Mouse (Mus musculus) thymus, postnatal 36 days (tissue): ENCODE data around the gene Rbfox1.

Source experiments
- DNase-seq, 2 experiments: peaks; one replicate each; pipeline ENCODE4 v3.0.0; 2022; ENCODE audit warnings: mixed read lengths in 2 of 2

The Rbfox1 gene

GRCm38 (mm10) chr16:7050945-7051344 lies 1165.8 kb downstream of the Rbfox1 start:
- DNase-seq: no peak

- DNase-seq: no peak
Observed at GRCm38 (mm10) chr16:7051991-7052390, 1166.8 kb downstream of the Rbfox1 start.

- DNase-seq: no peak
Observed at GRCm38 (mm10) chr16:7052408-7052807, 1167.3 kb downstream of the Rbfox1 start.

GRCm38 (mm10) chr16:7057789-7058188 lies 1172.6 kb downstream of the Rbfox1 start:
- no peak for DNase-seq

- no peak for DNase-seq
Observed at GRCm38 (mm10) chr16:7058556-7058955, 1173.4 kb downstream of the Rbfox1 start.

GRCm38 (mm10) chr16:7059596-7059995 lies 1174.4 kb downstream of the Rbfox1 start:
- DNase-seq: no peak

GRCm38 (mm10) chr16:7060864-7061263 lies 1175.7 kb downstream of the Rbfox1 start:
- no peak for DNase-seq

- no peak for DNase-seq
Observed at GRCm38 (mm10) chr16:7062512-7062911, 1177.4 kb downstream of the Rbfox1 start.

- no peak for DNase-seq
Observed at GRCm38 (mm10) chr16:7067109-7067508, 1182.0 kb downstream of the Rbfox1 start.

- DNase-seq: no peak
Observed at GRCm38 (mm10) chr16:7069599-7069998, 1184.4 kb downstream of the Rbfox1 start.

GRCm38 (mm10) chr16:7074786-7075185 lies 1189.6 kb downstream of the Rbfox1 start:
- no peak for DNase-seq

GRCm38 (mm10) chr16:7075749-7076148 lies 1190.6 kb downstream of the Rbfox1 start:
- no peak for DNase-seq

- DNase-seq: no peak
Observed at GRCm38 (mm10) chr16:7076305-7076704, 1191.2 kb downstream of the Rbfox1 start.

GRCm38 (mm10) chr16:7076707-7077106 lies 1191.6 kb downstream of the Rbfox1 start:
- no peak for DNase-seq

- no peak for DNase-seq
Observed at GRCm38 (mm10) chr16:7081074-7081568, 1196.0 kb downstream of the Rbfox1 start.

- DNase-seq: no peak
Observed at GRCm38 (mm10) chr16:7081684-7082255, 1196.6 kb downstream of the Rbfox1 start.

- DNase-seq: no peak
Observed at GRCm38 (mm10) chr16:7083937-7084336, 1198.8 kb downstream of the Rbfox1 start.

- no peak for DNase-seq
Observed at GRCm38 (mm10) chr16:7088601-7089430, 1203.7 kb downstream of the Rbfox1 start.

- DNase-seq: no peak
Observed at GRCm38 (mm10) chr16:7089475-7089874, 1204.3 kb downstream of the Rbfox1 start.

GRCm38 (mm10) chr16:7090205-7090604 lies 1205.0 kb downstream of the Rbfox1 start:
- DNase-seq: no peak

- DNase-seq: no peak
Observed at GRCm38 (mm10) chr16:7092811-7093210, 1207.7 kb downstream of the Rbfox1 start.

GRCm38 (mm10) chr16:7093686-7094085 lies 1208.5 kb downstream of the Rbfox1 start:
- DNase-seq: no peak

GRCm38 (mm10) chr16:7094181-7094749 lies 1209.1 kb downstream of the Rbfox1 start:
- no peak for DNase-seq

GRCm38 (mm10) chr16:7097071-7097470 lies 1211.9 kb downstream of the Rbfox1 start:
- DNase-seq: no peak
